Mouse (Mus musculus): ENCODE data around the gene Eps8. TPM values are rescaled to one million over a fixed set of nuclear protein-coding genes. Genes with fewer than 3 reads are reported as not detected.

The Eps8 gene
- polyA plus RNA-seq, 1 experiment, result 17.7 TPM

DNA sequence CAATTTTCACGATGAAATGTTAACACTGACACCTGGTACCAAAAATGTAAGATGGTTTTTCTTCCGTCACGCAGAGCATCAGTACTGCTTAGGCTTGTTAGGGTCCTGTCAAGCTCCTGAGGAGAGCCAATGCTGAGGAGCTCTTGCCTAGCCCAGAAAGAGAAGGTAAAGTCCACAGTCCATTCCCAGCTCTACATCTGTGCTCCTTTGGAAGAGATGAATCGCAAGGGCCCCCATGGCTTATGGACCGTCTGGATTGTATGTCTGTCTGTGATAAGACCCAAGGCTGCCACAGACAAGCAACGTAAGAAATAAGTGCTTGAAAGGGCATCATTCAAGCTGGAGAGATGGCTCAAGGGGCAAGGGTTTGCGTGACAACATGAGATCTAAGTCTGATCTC lies 48.1 kb downstream of the Eps8 start:
- Histone ChIP-seq H3K27me3 (ENCODE audit: control insufficient read depth, insufficient read depth, low read length, poor library complexity, severe bottlenecking) (no peaks in the 10 kb centered on the region), H3K9me3 (replicated peaks; ENCODE audit: control insufficient read depth, insufficient read depth, low read length, poor library complexity, severe bottlenecking) (no peaks in the 10 kb centered on the region), H3K36me3 (ENCODE audit: control insufficient read depth, insufficient read depth, low read length, poor library complexity, severe bottlenecking) (no peaks in the 10 kb centered on the region), H3K4me1 (ENCODE audit: control insufficient read depth, insufficient read depth, low read length) (no peaks in the 10 kb centered on the region), H3K4me3 (ENCODE audit: low read depth, low read length) (no peak overlapping the region), H3K27ac (ENCODE audit: insufficient read depth, low read length) (no peak overlapping the region), H3K9ac (ENCODE audit: low read depth, poor library complexity, severe bottlenecking) (no peak overlapping the region)
- TF ChIP-seq CTCF (IDR thresholded peaks at IDR 0.05; ENCODE audit: low read depth, low read length) (no peak), POLR2A (IDR thresholded peaks at IDR 0.05; ENCODE audit: insufficient read depth, low read length) (no peak), EP300 (IDR thresholded peaks at IDR 0.05; ENCODE audit: insufficient read depth, low read depth, low read length) (no peak)

DNA sequence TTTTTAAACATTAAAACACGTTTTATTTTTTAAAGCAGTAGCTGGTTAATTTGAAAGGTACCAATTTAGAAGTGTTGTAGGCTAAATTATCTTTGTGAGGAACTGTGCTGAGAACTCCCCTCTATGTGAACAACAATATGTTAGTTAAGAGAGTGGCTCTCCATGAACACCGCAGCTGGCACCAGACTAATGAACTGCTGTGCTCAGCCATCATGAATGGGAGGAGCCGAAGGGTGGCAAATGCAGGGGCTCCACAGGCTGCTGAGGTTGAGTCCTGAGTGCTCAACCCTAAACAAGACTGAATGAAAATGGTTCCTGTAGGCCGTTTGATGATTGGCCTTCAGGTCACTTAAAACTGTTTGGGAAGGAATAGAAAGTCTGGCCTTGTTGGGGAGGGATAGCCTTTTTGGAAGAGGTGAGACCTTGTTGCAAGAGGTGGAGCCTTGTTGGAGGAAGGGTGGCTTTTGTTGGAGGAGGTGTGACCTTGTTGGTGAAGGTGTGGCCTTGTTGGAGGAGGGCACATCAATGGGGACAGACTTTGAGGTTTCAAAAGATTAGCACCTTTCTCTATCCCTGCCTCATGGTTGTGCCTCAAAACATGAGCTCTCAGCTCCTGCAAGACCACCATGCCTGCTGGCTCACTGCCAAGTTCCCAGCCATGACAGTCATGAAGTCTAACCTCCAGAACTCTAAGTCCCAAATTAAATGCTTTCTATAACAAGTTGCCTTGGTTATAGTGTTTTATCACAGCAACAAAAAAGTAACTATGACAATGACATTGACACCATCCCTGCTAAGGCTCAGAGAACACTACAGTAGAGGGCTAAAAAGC lies 50.0 kb downstream of the Eps8 start:
- TF ChIP-seq CTCF (IDR thresholded peaks at IDR 0.05; ENCODE audit: low read depth, low read length) (no peak), POLR2A (IDR thresholded peaks at IDR 0.05; ENCODE audit: insufficient read depth, low read length) (no peak), EP300 (IDR thresholded peaks at IDR 0.05; ENCODE audit: insufficient read depth, low read depth, low read length) (no peak)
- Histone ChIP-seq H3K36me3 (ENCODE audit: control insufficient read depth, insufficient read depth, low read length, poor library complexity, severe bottlenecking) (no peaks in the 10 kb centered on the region), H3K27me3 (ENCODE audit: control insufficient read depth, insufficient read depth, low read length, poor library complexity, severe bottlenecking) (no peaks in the 10 kb centered on the region), H3K4me1 (ENCODE audit: control insufficient read depth, insufficient read depth, low read length) (no peaks in the 10 kb centered on the region), H3K9me3 (replicated peaks; ENCODE audit: control insufficient read depth, insufficient read depth, low read length, poor library complexity, severe bottlenecking) (no peaks in the 10 kb centered on the region), H3K4me3 (ENCODE audit: low read depth, low read length) (no peak overlapping the region), H3K27ac (ENCODE audit: insufficient read depth, low read length) (no peak overlapping the region), H3K9ac (ENCODE audit: low read depth, poor library complexity, severe bottlenecking) (no peak overlapping the region)

DNA sequence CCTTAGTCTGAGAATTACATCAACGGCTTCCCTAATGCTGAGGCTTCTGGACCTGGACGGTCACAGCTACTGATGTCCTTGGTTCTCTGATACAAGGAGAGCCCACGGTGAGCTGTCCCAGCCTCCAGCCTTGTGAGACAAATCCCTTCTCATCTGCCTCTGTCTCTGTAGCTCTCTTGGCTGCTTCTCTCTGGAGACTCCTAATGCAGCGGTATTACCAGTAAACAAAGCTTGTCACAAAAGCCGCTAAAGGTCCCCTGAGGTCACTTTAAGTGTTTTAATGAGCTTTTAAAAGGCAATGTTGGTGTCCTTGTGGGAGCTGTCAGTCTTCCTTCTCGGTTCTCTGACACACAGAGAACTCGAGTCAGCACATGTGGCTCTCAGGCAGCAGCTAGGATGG lies 56.4 kb downstream of the Eps8 start:
- H3K4me3 ChIP-seq (ENCODE audit: low read depth, low read length), result no peak overlapping the region
- H3K9ac ChIP-seq (ENCODE audit: low read depth, poor library complexity, severe bottlenecking), result no peak overlapping the region
- H3K27me3 ChIP-seq (ENCODE audit: control insufficient read depth, insufficient read depth, low read length, poor library complexity, severe bottlenecking), result no peaks in the 10 kb centered on the region
- H3K4me1 ChIP-seq (ENCODE audit: control insufficient read depth, insufficient read depth, low read length), result no peaks in the 10 kb centered on the region
- H3K9me3 ChIP-seq (replicated peaks; ENCODE audit: control insufficient read depth, insufficient read depth, low read length, poor library complexity, severe bottlenecking), result peaks cover 4% of the 10 kb centered on the region; the same call in 1 of the 2 replicates
- TF ChIP-seq POLR2A (IDR thresholded peaks at IDR 0.05; ENCODE audit: insufficient read depth, low read length), result no peak
- no peak for TF ChIP-seq EP300 (IDR thresholded peaks at IDR 0.05; ENCODE audit: insufficient read depth, low read depth, low read length)
- no peak for TF ChIP-seq CTCF (IDR thresholded peaks at IDR 0.05; ENCODE audit: low read depth, low read length)
- H3K27ac ChIP-seq (ENCODE audit: insufficient read depth, low read length), result no peak overlapping the region
- no peaks in the 10 kb centered on the region for H3K36me3 ChIP-seq (ENCODE audit: control insufficient read depth, insufficient read depth, low read length, poor library complexity, severe bottlenecking)

DNA sequence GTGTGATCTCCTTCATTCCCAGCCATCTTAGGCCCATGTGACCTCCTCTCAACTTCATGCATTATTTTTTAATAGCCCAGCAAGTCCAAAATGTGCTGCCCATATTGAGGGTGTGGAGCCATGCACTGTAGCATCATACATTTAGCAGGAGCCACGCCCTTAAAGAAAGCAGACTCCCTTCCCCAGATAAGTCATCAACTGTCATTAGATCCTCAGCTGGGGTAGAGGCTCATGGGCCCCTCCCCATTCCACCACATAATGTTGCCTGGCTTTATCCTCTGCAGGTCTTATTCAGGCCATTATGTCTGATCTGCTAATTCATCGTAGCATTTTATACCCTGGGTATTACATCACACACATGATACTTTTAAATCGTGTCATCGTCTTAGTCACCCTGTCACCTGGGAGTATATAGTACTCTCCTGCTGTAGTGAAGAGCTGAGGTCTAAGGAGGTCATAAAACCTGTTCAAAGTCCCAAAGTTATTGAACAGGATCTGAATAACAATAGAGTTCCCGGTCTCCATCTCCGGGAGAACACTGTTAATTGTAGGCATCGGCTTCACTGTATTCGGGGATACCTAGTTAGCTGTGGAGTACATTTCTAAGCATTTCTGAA lies 57.1 kb downstream of the Eps8 start:
- Histone ChIP-seq H3K9ac (ENCODE audit: low read depth, poor library complexity, severe bottlenecking) (no peak overlapping the region), H3K4me3 (ENCODE audit: low read depth, low read length) (no peak overlapping the region), H3K27ac (ENCODE audit: insufficient read depth, low read length) (no peak overlapping the region), H3K4me1 (ENCODE audit: control insufficient read depth, insufficient read depth, low read length) (no peaks in the 10 kb centered on the region), H3K27me3 (ENCODE audit: control insufficient read depth, insufficient read depth, low read length, poor library complexity, severe bottlenecking) (no peaks in the 10 kb centered on the region), H3K9me3 (replicated peaks; ENCODE audit: control insufficient read depth, insufficient read depth, low read length, poor library complexity, severe bottlenecking) (peaks cover 4% of the 10 kb centered on the region; the same call in 1 of the 2 replicates), H3K36me3 (ENCODE audit: control insufficient read depth, insufficient read depth, low read length, poor library complexity, severe bottlenecking) (no peaks in the 10 kb centered on the region)
- no peak for TF ChIP-seq POLR2A (IDR thresholded peaks at IDR 0.05; ENCODE audit: insufficient read depth, low read length)
- TF ChIP-seq EP300 (IDR thresholded peaks at IDR 0.05; ENCODE audit: insufficient read depth, low read depth, low read length), result no peak
- no peak for TF ChIP-seq CTCF (IDR thresholded peaks at IDR 0.05; ENCODE audit: low read depth, low read length)

DNA sequence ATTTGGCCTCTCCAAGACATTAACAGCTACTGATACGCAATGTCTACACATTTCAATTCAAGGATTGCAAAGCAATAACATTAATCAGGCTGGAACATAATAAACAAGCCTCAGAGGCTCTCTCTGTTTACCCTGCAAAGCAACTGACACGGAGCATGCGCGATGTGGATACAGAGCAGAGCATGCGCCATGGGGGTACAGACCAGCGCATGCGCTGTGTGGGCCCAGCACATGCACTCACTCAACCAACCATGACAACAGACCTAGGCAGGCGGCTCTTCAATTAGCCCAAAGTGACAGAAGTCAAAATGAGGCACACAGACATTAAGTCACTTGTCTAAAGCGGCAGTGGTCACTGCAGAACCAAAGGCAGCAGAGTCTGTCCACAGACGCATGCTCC lies 62.1 kb downstream of the Eps8 start:
- Histone ChIP-seq H3K4me3 (ENCODE audit: low read depth, low read length) (no peak overlapping the region), H3K9me3 (replicated peaks; ENCODE audit: control insufficient read depth, insufficient read depth, low read length, poor library complexity, severe bottlenecking) (peaks cover 4% of the 10 kb centered on the region; the same call in 1 of the 2 replicates), H3K4me1 (ENCODE audit: control insufficient read depth, insufficient read depth, low read length) (no peaks in the 10 kb centered on the region), H3K27ac (ENCODE audit: insufficient read depth, low read length) (no peak overlapping the region), H3K9ac (ENCODE audit: low read depth, poor library complexity, severe bottlenecking) (no peak overlapping the region), H3K36me3 (ENCODE audit: control insufficient read depth, insufficient read depth, low read length, poor library complexity, severe bottlenecking) (no peaks in the 10 kb centered on the region), H3K27me3 (ENCODE audit: control insufficient read depth, insufficient read depth, low read length, poor library complexity, severe bottlenecking) (no peaks in the 10 kb centered on the region)
- no peak for TF ChIP-seq POLR2A (IDR thresholded peaks at IDR 0.05; ENCODE audit: insufficient read depth, low read length)
- TF ChIP-seq CTCF (IDR thresholded peaks at IDR 0.05; ENCODE audit: low read depth, low read length), result no peak
- no peak for TF ChIP-seq EP300 (IDR thresholded peaks at IDR 0.05; ENCODE audit: insufficient read depth, low read depth, low read length)

DNA sequence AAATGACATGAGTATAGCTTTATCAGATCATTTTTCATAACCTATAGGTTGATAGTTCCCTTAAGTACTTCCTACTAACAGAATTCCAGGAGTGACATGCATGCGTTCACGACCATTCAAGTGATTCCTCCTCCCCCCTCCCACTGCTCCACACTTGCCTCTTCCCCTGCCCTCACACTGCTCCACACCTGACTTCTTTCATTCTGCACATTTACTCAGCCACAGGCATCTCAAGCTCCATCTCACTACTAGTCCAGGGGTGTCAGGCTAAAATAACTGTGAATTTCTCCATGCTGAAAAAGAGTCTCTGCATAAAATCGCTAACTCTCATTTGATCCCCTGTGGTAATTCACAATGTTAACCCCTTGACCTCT lies 65.4 kb downstream of the Eps8 start:
- Histone ChIP-seq H3K27me3 (ENCODE audit: control insufficient read depth, insufficient read depth, low read length, poor library complexity, severe bottlenecking) (no peaks in the 10 kb centered on the region), H3K4me1 (ENCODE audit: control insufficient read depth, insufficient read depth, low read length) (no peaks in the 10 kb centered on the region), H3K36me3 (ENCODE audit: control insufficient read depth, insufficient read depth, low read length, poor library complexity, severe bottlenecking) (no peaks in the 10 kb centered on the region), H3K4me3 (ENCODE audit: low read depth, low read length) (no peak overlapping the region), H3K27ac (ENCODE audit: insufficient read depth, low read length) (no peak overlapping the region), H3K9ac (ENCODE audit: low read depth, poor library complexity, severe bottlenecking) (no peak overlapping the region), H3K9me3 (replicated peaks; ENCODE audit: control insufficient read depth, insufficient read depth, low read length, poor library complexity, severe bottlenecking) (no peaks in the 10 kb centered on the region)
- TF ChIP-seq POLR2A (IDR thresholded peaks at IDR 0.05; ENCODE audit: insufficient read depth, low read length) (no peak), CTCF (IDR thresholded peaks at IDR 0.05; ENCODE audit: low read depth, low read length) (no peak), EP300 (IDR thresholded peaks at IDR 0.05; ENCODE audit: insufficient read depth, low read depth, low read length) (no peak)

All from ES-Bruce4 (cell line).